Mouse (Mus musculus) T-helper 1 cell (primary cell): ENCODE data around the gene Pde4b.
"Not testable (repeated sequence)": the region's sequence is repeated elsewhere in the genome, so short reads cannot be mapped to it uniquely, and the experiment has no call there.

Source experiments
- in situ Hi-C: fragments of 300-600 bp; cut with MboI, MseI; formaldehyde crosslinking; loops from one replicate; pipeline ENCODE4 v1.15.1; 2025; ENCODE audit warnings: high pct_unique_total_duplicates

The Pde4b gene

GRCm38 (mm10) chr4:102087091-102087565 lies at the start of gene Pde4b:
Gene Pde4b (plus strand): TSS chr4:102087543.
- in situ Hi-C loops: no loop called here

GRCm38 (mm10) chr4:102040190-102040589 lies 47.2 kb upstream of the Pde4b start:
- in situ Hi-C loops: no loop called here

- in situ Hi-C loops: no loop called here
Measured at GRCm38 (mm10) chr4:102045183-102046140, 41.9 kb upstream of the Pde4b start.

DNA sequence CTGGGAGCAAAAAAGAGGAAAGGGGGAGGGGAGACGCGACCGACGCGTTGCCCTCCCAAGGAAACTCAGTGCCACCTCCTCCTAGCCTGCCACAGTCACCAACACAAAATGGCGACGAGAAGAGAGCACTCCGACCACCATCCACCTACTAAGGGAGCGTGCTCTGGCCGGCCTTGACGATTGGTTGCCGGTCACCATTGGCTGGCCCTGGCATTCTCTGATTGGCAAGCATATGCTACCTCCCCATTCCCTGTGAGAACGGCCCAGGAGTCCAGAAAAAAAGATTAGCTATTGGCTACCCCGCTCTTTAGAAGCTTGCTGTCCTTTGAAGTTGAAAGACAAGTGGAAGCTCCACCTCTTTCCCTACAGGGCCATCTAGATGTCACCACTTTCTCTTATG lies 38.0 kb upstream of the Pde4b start:
- in situ Hi-C loops: not testable (repeated sequence)

DNA sequence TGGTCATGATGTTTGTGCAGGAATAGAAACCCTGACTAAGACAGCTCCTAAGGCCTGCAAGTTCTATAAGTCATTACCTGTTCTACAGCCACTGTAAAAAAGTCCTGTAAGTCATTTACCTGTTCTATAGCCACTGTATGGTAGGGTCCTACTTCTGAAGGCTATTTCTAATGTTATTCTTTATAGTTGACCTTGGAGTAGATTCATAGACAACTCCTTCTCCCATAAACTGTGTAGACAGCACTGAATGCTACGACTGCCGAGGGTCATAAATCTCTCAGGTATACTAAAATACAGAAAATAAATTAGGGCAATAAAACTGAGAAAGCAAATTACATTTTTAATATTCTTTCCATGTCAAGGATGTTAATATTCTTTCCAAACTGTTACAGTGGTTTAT lies 26.0 kb upstream of the Pde4b start:
- in situ Hi-C loops: no loop called here

DNA sequence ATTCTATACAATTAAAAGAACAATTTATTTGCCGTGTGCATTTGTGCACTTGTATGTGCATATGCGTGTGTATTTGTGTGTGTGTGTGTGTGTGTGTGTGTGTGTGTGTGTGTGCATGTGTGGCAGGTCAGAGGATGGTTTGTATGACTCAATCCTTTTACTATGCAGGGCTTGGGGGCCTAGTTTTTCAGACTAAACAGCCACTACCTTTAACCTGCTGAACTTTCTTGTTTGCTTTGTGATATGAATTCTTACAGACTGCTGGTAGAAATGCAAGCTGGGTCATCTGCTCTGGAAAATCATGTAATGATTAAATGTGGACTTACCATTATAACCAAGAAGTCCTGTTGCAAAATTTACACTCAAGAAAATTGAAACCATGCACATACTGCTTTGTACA lies 18.0 kb upstream of the Pde4b start:
- in situ Hi-C loops: no loop called here

DNA sequence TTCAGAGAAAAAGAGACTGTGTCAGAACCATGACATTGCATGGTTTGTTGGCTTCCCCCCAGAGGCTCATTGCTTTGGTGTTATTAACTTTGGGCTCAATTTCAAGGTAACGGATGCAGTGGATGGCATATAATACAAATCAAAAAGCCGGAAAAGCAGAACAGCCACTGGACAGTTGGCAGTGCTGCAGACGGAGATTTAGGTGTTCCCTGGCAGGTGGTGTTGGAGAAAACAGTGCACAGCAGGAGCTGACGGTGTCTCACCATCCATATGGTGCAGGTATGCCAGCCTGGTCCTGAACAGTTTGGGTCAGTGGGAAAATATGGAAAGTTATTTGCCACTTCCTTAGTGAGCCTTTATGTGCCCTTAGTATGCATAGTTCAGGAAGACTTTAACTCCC lies 1.0 kb upstream of the Pde4b start:
- in situ Hi-C loops: no loop called here

GRCm38 (mm10) chr4:102087566-102088234 lies 357 bp downstream of the Pde4b start:
- in situ Hi-C loops: no loop called here

- in situ Hi-C loops: no loop called here
Measured at GRCm38 (mm10) chr4:102088235-102088867, 1.0 kb downstream of the Pde4b start.

GRCm38 (mm10) chr4:102095851-102096250 lies 8.5 kb downstream of the Pde4b start:
- in situ Hi-C loops: no loop called here

DNA sequence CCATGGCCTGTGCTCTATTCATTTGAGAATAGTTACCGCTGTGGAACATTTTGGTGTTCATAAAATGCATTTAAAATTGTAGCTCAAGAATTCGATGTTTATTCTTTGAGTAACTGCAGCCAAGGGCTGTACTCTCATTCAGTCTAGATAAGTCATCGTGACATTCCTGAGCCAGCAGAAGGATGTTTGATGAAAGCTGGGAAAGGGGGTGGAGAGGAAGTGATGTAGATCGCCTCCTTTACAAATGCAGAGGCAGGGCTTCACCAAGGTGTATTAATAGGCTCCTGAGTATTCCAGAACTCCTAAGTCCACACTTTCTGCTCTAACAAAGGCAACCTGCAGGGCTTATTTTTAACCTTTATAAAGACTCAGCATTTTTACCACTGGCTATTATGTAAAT lies 14.9 kb downstream of the Pde4b start:
- in situ Hi-C loops: no loop called here

DNA sequence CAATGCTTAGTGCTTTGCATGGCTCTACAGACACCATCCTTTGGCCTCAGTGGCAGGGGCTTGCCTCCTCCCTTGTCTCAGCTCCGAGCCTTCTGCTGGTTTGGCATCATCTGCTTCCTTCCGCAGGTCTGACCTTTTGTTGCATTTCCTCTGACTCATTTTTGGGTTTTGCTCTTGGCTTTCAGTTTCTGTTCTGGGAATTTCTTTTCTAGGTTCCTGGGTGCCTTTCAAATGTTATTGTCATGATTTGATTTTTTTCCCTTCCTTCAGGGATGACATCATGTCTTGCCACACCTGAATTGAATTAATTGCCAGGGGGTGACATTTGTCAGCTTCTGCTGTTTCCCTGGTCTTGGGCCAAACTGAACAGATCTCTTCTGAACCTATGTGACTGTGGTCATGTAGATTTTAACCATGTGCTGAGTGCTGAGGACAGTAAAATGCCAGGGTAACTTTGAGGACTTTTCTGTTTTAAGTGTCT lies 17.2 kb downstream of the Pde4b start:
- in situ Hi-C loops: no loop called here

- in situ Hi-C loops: no loop called here
Measured at GRCm38 (mm10) chr4:102106771-102107170, 19.4 kb downstream of the Pde4b start.

- in situ Hi-C loops: no loop called here
Measured at GRCm38 (mm10) chr4:102119454-102119853, 32.1 kb downstream of the Pde4b start.

DNA sequence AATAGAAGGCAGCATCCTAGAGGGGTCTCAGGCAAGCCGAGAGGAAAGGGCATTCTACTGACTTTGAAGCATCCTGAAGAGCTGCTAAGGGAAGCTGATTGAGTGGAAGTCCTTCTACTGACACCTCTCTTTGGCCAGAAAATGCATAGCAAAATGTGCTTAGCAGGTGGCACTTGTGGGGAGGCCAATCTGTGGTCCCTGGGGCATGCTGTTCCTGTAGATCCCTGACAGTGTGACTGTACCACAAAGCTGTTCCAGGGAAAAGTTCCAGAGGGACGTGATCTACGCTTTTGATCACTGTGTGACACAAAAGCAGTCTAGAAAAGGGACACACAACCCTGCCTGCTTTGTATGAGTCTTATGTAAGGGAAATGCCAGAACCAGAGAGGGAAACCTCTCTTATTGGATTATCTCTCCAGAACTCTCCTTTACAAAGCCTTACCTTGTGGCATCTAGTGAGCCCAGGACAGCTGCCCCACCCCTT lies 49.1 kb downstream of the Pde4b start:
- in situ Hi-C loops: no loop called here

DNA sequence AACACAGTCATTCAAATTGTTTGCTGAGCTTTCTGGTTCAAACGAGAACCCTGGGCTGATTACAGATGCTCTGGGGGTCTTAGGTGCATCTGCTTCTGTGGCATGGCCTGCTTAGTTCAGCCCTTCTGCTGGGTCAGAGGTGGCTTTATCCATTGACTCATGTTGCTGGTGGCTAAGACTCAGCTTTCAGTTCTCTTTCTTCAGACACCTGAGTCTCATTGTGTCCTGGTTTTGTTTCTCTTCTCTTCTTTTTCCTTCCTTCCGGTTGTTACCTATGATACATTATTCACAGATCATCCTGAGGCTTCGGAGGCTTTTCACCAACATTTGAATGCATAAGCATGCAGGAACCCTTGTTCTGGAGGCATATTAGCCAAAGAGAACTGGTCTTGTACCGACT lies 51.0 kb downstream of the Pde4b start:
- in situ Hi-C loops: no loop called here

GRCm38 (mm10) chr4:102141241-102141640 lies 53.9 kb downstream of the Pde4b start:
- in situ Hi-C loops: no loop called here

- in situ Hi-C loops: no loop called here
Measured at GRCm38 (mm10) chr4:102148766-102149165, 61.4 kb downstream of the Pde4b start.

- in situ Hi-C loops: no loop called here
Measured at GRCm38 (mm10) chr4:102159178-102159577, 71.8 kb downstream of the Pde4b start.

DNA sequence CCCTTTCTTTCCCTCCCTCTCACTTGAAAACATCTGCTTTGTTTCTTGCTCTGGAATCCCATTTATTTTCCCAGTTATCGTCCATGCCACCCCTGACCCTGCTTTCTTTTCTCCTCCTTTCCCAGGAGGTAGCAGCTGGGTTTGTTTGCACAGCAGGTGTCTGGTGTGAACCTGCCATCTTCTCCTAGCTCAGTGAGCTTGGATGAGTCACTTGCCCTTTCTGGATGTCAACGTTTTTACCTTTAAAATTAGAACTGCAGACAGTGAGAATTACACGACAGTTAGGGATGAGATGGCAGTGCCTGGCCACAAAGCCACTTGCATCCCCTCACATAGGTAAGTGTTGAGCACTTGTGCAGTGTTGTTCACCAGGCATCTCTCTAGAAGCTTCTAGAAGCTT lies 84.3 kb downstream of the Pde4b start:
- in situ Hi-C loops: no loop called here

DNA sequence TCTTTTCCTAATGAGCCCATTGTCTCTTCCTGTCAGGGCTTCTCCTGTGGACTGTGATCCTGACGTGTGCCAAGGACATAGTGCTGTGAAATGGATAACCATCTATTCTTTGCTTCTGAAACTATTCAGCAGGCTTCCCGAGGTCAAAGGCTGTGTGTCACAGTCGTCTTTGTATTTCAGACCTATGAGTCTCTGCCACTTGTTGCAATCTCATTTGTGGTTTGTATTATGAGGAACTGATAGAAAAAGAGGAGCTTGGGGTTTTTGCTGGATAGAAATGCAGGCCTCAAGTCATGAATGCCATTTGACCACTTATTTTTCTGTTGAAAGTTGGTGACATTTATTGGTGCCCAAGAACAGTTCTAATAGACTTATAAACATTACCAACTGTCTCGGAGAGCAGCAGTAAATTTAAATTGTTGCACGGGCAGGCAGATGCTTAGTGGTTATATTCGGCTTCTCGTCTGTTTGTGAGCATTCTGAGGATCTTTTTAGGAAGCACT lies 85.4 kb downstream of the Pde4b start:
- in situ Hi-C loops: no loop called here

- in situ Hi-C loops: no loop called here
Measured at GRCm38 (mm10) chr4:102175985-102176384, 88.6 kb downstream of the Pde4b start.
